Mouse (Mus musculus): ENCODE data around the gene Flnb.

DNA sequence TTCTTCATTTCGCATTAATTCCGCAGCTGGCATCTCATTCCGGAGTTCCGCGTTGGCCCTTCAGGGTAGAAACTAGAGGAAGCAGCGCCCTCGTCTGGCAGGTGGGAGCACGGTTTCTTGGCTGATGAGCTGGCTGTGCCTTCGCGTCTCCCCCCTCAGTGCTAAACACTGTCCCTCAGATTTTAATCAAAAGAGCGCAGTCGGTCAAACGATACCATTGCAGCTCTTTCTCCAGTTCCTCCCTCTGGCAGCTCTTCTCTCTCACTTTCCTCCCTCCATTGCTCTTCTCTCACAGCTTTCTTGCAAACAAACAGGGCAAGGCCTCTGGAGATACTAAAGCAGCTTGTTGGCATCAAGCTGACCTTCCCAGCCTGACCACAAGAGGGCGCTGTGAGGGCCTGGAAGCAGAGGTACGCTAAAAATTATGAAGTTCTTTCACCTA is 179.5 kb downstream of the Flnb start:
- TF ChIP-seq CTCF (IDR thresholded peaks at IDR 0.05), result peak; percentile 73
- no peak for TF ChIP-seq EP300 (IDR thresholded peaks at IDR 0.05)

Data from lung, postnatal 0 days (tissue).